Mouse (Mus musculus): ENCODE data around the gene Nrp2.
A peak's percentile ranks its signal among the peaks of the same experiment; 100 is the strongest.

Gene Nrp2

GRCm38 (mm10) chr1:62704889-62705516 is 1.9 kb downstream of the Nrp2 start:
- no peak for DNase-seq (ENCODE audit: low read depth)

- DNase-seq (ENCODE audit: low read depth): no peak
Measured at GRCm38 (mm10) chr1:62705517-62705981, 2.5 kb downstream of the Nrp2 start.

- DNase-seq (ENCODE audit: low read depth): no peak
Measured at GRCm38 (mm10) chr1:62706085-62707021, 3.3 kb downstream of the Nrp2 start.

GRCm38 (mm10) chr1:62707101-62707912 is 4.2 kb downstream of the Nrp2 start:
- DNase-seq (ENCODE audit: low read depth): no peak

GRCm38 (mm10) chr1:62707913-62708860 is 5.1 kb downstream of the Nrp2 start:
- no peak for DNase-seq (ENCODE audit: low read depth)

GRCm38 (mm10) chr1:62709770-62710335 is 6.8 kb downstream of the Nrp2 start:
- no peak for DNase-seq (ENCODE audit: low read depth)

GRCm38 (mm10) chr1:62713021-62713676 is 10.1 kb downstream of the Nrp2 start:
- no peak for DNase-seq (ENCODE audit: low read depth)

- no peak for DNase-seq (ENCODE audit: low read depth)
Measured at GRCm38 (mm10) chr1:62715004-62715403, 11.9 kb downstream of the Nrp2 start.

GRCm38 (mm10) chr1:62715692-62716091 is 12.6 kb downstream of the Nrp2 start:
- no peak for DNase-seq (ENCODE audit: low read depth)

GRCm38 (mm10) chr1:62716836-62717478 is 13.9 kb downstream of the Nrp2 start:
- DNase-seq (ENCODE audit: low read depth): no peak

GRCm38 (mm10) chr1:62717552-62718236 is 14.6 kb downstream of the Nrp2 start:
- no peak for DNase-seq (ENCODE audit: low read depth)

- no peak for DNase-seq (ENCODE audit: low read depth)
Measured at GRCm38 (mm10) chr1:62718237-62718571, 15.1 kb downstream of the Nrp2 start.

- DNase-seq (ENCODE audit: low read depth): no peak
Measured at GRCm38 (mm10) chr1:62718750-62719149, 15.7 kb downstream of the Nrp2 start.

GRCm38 (mm10) chr1:62719770-62720169 is 16.7 kb downstream of the Nrp2 start:
- no peak for DNase-seq (ENCODE audit: low read depth)

GRCm38 (mm10) chr1:62720176-62720575 is 17.1 kb downstream of the Nrp2 start:
- DNase-seq (ENCODE audit: low read depth): no peak

GRCm38 (mm10) chr1:62720727-62721705 is 17.9 kb downstream of the Nrp2 start:
- DNase-seq (ENCODE audit: low read depth): no peak

- DNase-seq (ENCODE audit: low read depth): no peak
Measured at GRCm38 (mm10) chr1:62721706-62722187, 18.7 kb downstream of the Nrp2 start.

GRCm38 (mm10) chr1:62722526-62722925 is 19.4 kb downstream of the Nrp2 start:
- peak; percentile 31 for DNase-seq (ENCODE audit: low read depth)

Measured in c-Kit-positive CD71-positive TER-119-negative erythroid progenitor cells, embryonic 14.5 days (primary cell).